Comparison of ENCODE assay signal across 19 mouse cellular contexts in genomic region chr2:11475316-11475715, GRCm38 (mm10).
"Had no signal": no experiment of that assay in that cellular context is flagged by ENCODE, and none has a peak within 500 bp of the region (broad histone marks: within the 10 kb centered on the region; RNA-seq: fewer than 3 reads in every experiment).

No protein-coding gene starts in this region.

- H3K4me3 ChIP-seq: midbrain, embryonic 10.5 days; midbrain, embryonic 12.5 days; myocyte; neural tube, embryonic 13.5 days; neural tube, embryonic 15.5 days; stomach, embryonic 15.5 days had no signal

- DNase-seq: lung, adult 18-20 months; lung, embryonic 14.5 days; lung, postnatal 10 days; lung, postnatal 4 days; midbrain, embryonic 14.5 days; retina, postnatal 1 day; right cerebral cortex, adult 18-20 months; right cerebral cortex, postnatal 25 days; right cerebral cortex, postnatal 4 days; thymus, adult 2 months; thymus, postnatal 25 days; thymus, postnatal 4 days had no signal

- H3K27ac ChIP-seq: midbrain, embryonic 10.5 days; midbrain, embryonic 12.5 days; neural tube, embryonic 13.5 days; neural tube, embryonic 15.5 days; stomach, embryonic 15.5 days; stomach, postnatal 0 days had no signal
